Mouse (Mus musculus): Measurements from ENCODE around the gene Iqck. TPM values are rescaled to one million over a fixed set of nuclear protein-coding genes. Genes with fewer than 3 reads are reported as not detected.

The Iqck gene
- polyA plus RNA-seq, 1 experiment = 0.84 TPM

- H3K79me2 ChIP-seq (ENCODE audit: control insufficient read depth, insufficient read depth) = no peaks in the 10 kb centered on the region
- H3ac ChIP-seq (ENCODE audit: control insufficient read depth, insufficient read length) = no peak overlapping the region
- H3K4me2 ChIP-seq (ENCODE audit: low read depth) = no peak overlapping the region
- no peak overlapping the region for H3K4me3 ChIP-seq
- no peaks in the 10 kb centered on the region for H3K27me3 ChIP-seq (ENCODE audit: control insufficient read depth, insufficient read depth, insufficient read length)
- TF ChIP-seq CEBPB (IDR thresholded peaks at IDR 0.05; ENCODE audit: insufficient read depth, poor library complexity, severe bottlenecking) (no peak), MAX (IDR thresholded peaks at IDR 0.05; ENCODE audit: low read depth) (no peak), TCF12 (IDR thresholded peaks at IDR 0.05; ENCODE audit: insufficient read depth, poor library complexity, severe bottlenecking) (no peak), TCF3 (IDR thresholded peaks at IDR 0.05; ENCODE audit: insufficient read length, low read depth) (no peak), REST (IDR thresholded peaks at IDR 0.05; ENCODE audit: insufficient read depth, insufficient read length) (no peak), MYOD1 (IDR thresholded peaks at IDR 0.05; ENCODE audit: control insufficient read depth in 1 of 3, insufficient read length in 2 of 3, low read depth in 2 of 3) (no peak), SRF (IDR thresholded peaks at IDR 0.05; ENCODE audit: control insufficient read depth, insufficient read length, low read depth) (no peak), MYOG (IDR thresholded peaks at IDR 0.05; ENCODE audit: control insufficient read depth in 1 of 3, insufficient read depth in 1 of 3, insufficient read length in 2 of 3, low read depth in 2 of 3) (no peak), E2F4 (IDR thresholded peaks at IDR 0.05; ENCODE audit: insufficient read depth) (no peak), POLR2A (IDR thresholded peaks at IDR 0.05; ENCODE audit: insufficient read length, low read depth) (no peak), POLR2AphosphoS2 (IDR thresholded peaks at IDR 0.05; ENCODE audit: insufficient read length, low read depth) (no peak), USF1 (IDR thresholded peaks at IDR 0.05; ENCODE audit: low read depth) (no peak)
- peaks cover 9% of the 10 kb centered on the region for H3K36me3 ChIP-seq (ENCODE audit: control insufficient read depth, insufficient read depth)
Observed at GRCm38 (mm10) chr7:118975837-118976236, 120.3 kb downstream of the Iqck start.

GRCm38 (mm10) chr7:118976414-118977166 lies 121.0 kb downstream of the Iqck start:
- peaks cover 5% of the 10 kb centered on the region for H3K36me3 ChIP-seq (ENCODE audit: control insufficient read depth, insufficient read depth)
- TF ChIP-seq MYOG (IDR thresholded peaks at IDR 0.05; ENCODE audit: control insufficient read depth in 1 of 3, insufficient read depth in 1 of 3, insufficient read length in 2 of 3, low read depth in 2 of 3) (no peak), TCF3 (IDR thresholded peaks at IDR 0.05; ENCODE audit: insufficient read length, low read depth) (no peak), POLR2A (IDR thresholded peaks at IDR 0.05; ENCODE audit: insufficient read length, low read depth) (no peak), POLR2AphosphoS2 (IDR thresholded peaks at IDR 0.05; ENCODE audit: insufficient read length, low read depth) (no peak), REST (IDR thresholded peaks at IDR 0.05; ENCODE audit: insufficient read depth, insufficient read length) (no peak), MAX (IDR thresholded peaks at IDR 0.05; ENCODE audit: low read depth) (no peak), USF1 (IDR thresholded peaks at IDR 0.05; ENCODE audit: low read depth) (no peak), E2F4 (IDR thresholded peaks at IDR 0.05; ENCODE audit: insufficient read depth) (no peak), SRF (IDR thresholded peaks at IDR 0.05; ENCODE audit: control insufficient read depth, insufficient read length, low read depth) (no peak), CEBPB (IDR thresholded peaks at IDR 0.05; ENCODE audit: insufficient read depth, poor library complexity, severe bottlenecking) (no peak), MYOD1 (IDR thresholded peaks at IDR 0.05; ENCODE audit: control insufficient read depth in 1 of 3, insufficient read length in 2 of 3, low read depth in 2 of 3) (no peak), TCF12 (IDR thresholded peaks at IDR 0.05; ENCODE audit: insufficient read depth, poor library complexity, severe bottlenecking) (no peak)
- no peaks in the 10 kb centered on the region for H3K27me3 ChIP-seq (ENCODE audit: control insufficient read depth, insufficient read depth, insufficient read length)
- no peak overlapping the region for H3K4me2 ChIP-seq (ENCODE audit: low read depth)
- no peak overlapping the region for H3K4me3 ChIP-seq
- H3ac ChIP-seq (ENCODE audit: control insufficient read depth, insufficient read length) = no peak overlapping the region
- no peaks in the 10 kb centered on the region for H3K79me2 ChIP-seq (ENCODE audit: control insufficient read depth, insufficient read depth)

- H3K36me3 ChIP-seq (ENCODE audit: control insufficient read depth, insufficient read depth) = peaks cover 5% of the 10 kb centered on the region
- H3ac ChIP-seq (ENCODE audit: control insufficient read depth, insufficient read length) = no peak overlapping the region
- no peak overlapping the region for H3K4me3 ChIP-seq
- TF ChIP-seq POLR2A (IDR thresholded peaks at IDR 0.05; ENCODE audit: insufficient read length, low read depth) = no peak
- TF ChIP-seq TCF12 (IDR thresholded peaks at IDR 0.05; ENCODE audit: insufficient read depth, poor library complexity, severe bottlenecking) = no peak
- no peak for TF ChIP-seq POLR2AphosphoS2 (IDR thresholded peaks at IDR 0.05; ENCODE audit: insufficient read length, low read depth)
- no peak for TF ChIP-seq CEBPB (IDR thresholded peaks at IDR 0.05; ENCODE audit: insufficient read depth, poor library complexity, severe bottlenecking)
- no peak for TF ChIP-seq MAX (IDR thresholded peaks at IDR 0.05; ENCODE audit: low read depth)
- TF ChIP-seq MYOD1 (IDR thresholded peaks at IDR 0.05; ENCODE audit: control insufficient read depth in 1 of 3, insufficient read length in 2 of 3, low read depth in 2 of 3) = no peak
- no peak for TF ChIP-seq TCF3 (IDR thresholded peaks at IDR 0.05; ENCODE audit: insufficient read length, low read depth)
- no peak for TF ChIP-seq MYOG (IDR thresholded peaks at IDR 0.05; ENCODE audit: control insufficient read depth in 1 of 3, insufficient read depth in 1 of 3, insufficient read length in 2 of 3, low read depth in 2 of 3)
- TF ChIP-seq USF1 (IDR thresholded peaks at IDR 0.05; ENCODE audit: low read depth) = no peak
- TF ChIP-seq SRF (IDR thresholded peaks at IDR 0.05; ENCODE audit: control insufficient read depth, insufficient read length, low read depth) = no peak
- no peak for TF ChIP-seq E2F4 (IDR thresholded peaks at IDR 0.05; ENCODE audit: insufficient read depth)
- TF ChIP-seq REST (IDR thresholded peaks at IDR 0.05; ENCODE audit: insufficient read depth, insufficient read length) = no peak
- no peak overlapping the region for H3K4me2 ChIP-seq (ENCODE audit: low read depth)
- H3K27me3 ChIP-seq (ENCODE audit: control insufficient read depth, insufficient read depth, insufficient read length) = no peaks in the 10 kb centered on the region
- H3K79me2 ChIP-seq (ENCODE audit: control insufficient read depth, insufficient read depth) = no peaks in the 10 kb centered on the region
Observed at GRCm38 (mm10) chr7:118977167-118977543, 121.6 kb downstream of the Iqck start.

GRCm38 (mm10) chr7:118979121-118979520 lies 123.6 kb downstream of the Iqck start:
- H3K27me3 ChIP-seq (ENCODE audit: control insufficient read depth, insufficient read depth, insufficient read length) = no peaks in the 10 kb centered on the region
- TF ChIP-seq CEBPB (IDR thresholded peaks at IDR 0.05; ENCODE audit: insufficient read depth, poor library complexity, severe bottlenecking) = no peak
- no peak for TF ChIP-seq USF1 (IDR thresholded peaks at IDR 0.05; ENCODE audit: low read depth)
- no peak for TF ChIP-seq TCF12 (IDR thresholded peaks at IDR 0.05; ENCODE audit: insufficient read depth, poor library complexity, severe bottlenecking)
- TF ChIP-seq SRF (IDR thresholded peaks at IDR 0.05; ENCODE audit: control insufficient read depth, insufficient read length, low read depth) = no peak
- TF ChIP-seq REST (IDR thresholded peaks at IDR 0.05; ENCODE audit: insufficient read depth, insufficient read length) = no peak
- TF ChIP-seq MYOG (IDR thresholded peaks at IDR 0.05; ENCODE audit: control insufficient read depth in 1 of 3, insufficient read depth in 1 of 3, insufficient read length in 2 of 3, low read depth in 2 of 3) = no peak
- no peak for TF ChIP-seq POLR2A (IDR thresholded peaks at IDR 0.05; ENCODE audit: insufficient read length, low read depth)
- no peak for TF ChIP-seq MAX (IDR thresholded peaks at IDR 0.05; ENCODE audit: low read depth)
- TF ChIP-seq E2F4 (IDR thresholded peaks at IDR 0.05; ENCODE audit: insufficient read depth) = no peak
- no peak for TF ChIP-seq POLR2AphosphoS2 (IDR thresholded peaks at IDR 0.05; ENCODE audit: insufficient read length, low read depth)
- no peak for TF ChIP-seq MYOD1 (IDR thresholded peaks at IDR 0.05; ENCODE audit: control insufficient read depth in 1 of 3, insufficient read length in 2 of 3, low read depth in 2 of 3)
- TF ChIP-seq TCF3 (IDR thresholded peaks at IDR 0.05; ENCODE audit: insufficient read length, low read depth) = no peak
- H3K36me3 ChIP-seq (ENCODE audit: control insufficient read depth, insufficient read depth) = peaks cover 5% of the 10 kb centered on the region

More at GRCm38 (mm10) chr7:118979121-118979520, 123.6 kb downstream of the Iqck start:
- H3K79me2 ChIP-seq (ENCODE audit: control insufficient read depth, insufficient read depth) = no peaks in the 10 kb centered on the region
- no peak overlapping the region for H3ac ChIP-seq (ENCODE audit: control insufficient read depth, insufficient read length)
- no peak overlapping the region for H3K4me3 ChIP-seq
- no peak overlapping the region for H3K4me2 ChIP-seq (ENCODE audit: low read depth)

All from myocyte (in vitro differentiated cells).